Mouse (Mus musculus) forebrain, embryonic 15.5 days (tissue): ENCODE results near the gene Csrnp2. TPM values are rescaled to one million over a fixed set of nuclear protein-coding genes. Genes with fewer than 3 reads are reported as not detected.
"Not testable (repeated sequence)": the region's sequence is repeated elsewhere in the genome, so short reads cannot be mapped to it uniquely, and the experiment has no call there.

Experiments
- ATAC-seq: fragments of 200-750 bp; cut with Nextera tagmentation; replicated peaks from 2 replicates; pipeline ENCODE4 v1.8.0; 2017; ENCODE audit warnings: mild to moderate bottlenecking, moderate TSS enrichment, moderate library complexity
- H3K27ac ChIP-seq: fragments of 300-500 bp; sonication (generic); replicated peaks from 2 replicates; pipeline ENCODE4 v1.5.1; 2015; ENCODE audit warnings: mild to moderate bottlenecking, inconsistent platforms
- H3K27me3 ChIP-seq: fragments of 300-500 bp; sonication (generic); 2 replicates; pipeline ENCODE4 v1.6.1; 2015; ENCODE audit warnings: inconsistent platforms
- H3K36me3 ChIP-seq: fragments of 300-500 bp; sonication (generic); 2 replicates; pipeline ENCODE4 v1.6.1; 2015; ENCODE audit warnings: mild to moderate bottlenecking, inconsistent platforms
- H3K4me1 ChIP-seq: fragments of 300-500 bp; sonication (generic); 2 replicates; pipeline ENCODE4 v1.6.1; 2015; ENCODE audit warnings: inconsistent platforms
- H3K4me2 ChIP-seq: fragments of 300-500 bp; sonication (generic); replicated peaks from 2 replicates; pipeline ENCODE4 v1.6.1; 2015; ENCODE audit warnings: mild to moderate bottlenecking, inconsistent platforms
- H3K4me3 ChIP-seq: fragments of 300-500 bp; sonication (generic); 2 replicates; pipeline ENCODE4 v1.5.1; 2015; ENCODE audit warnings: mild to moderate bottlenecking, inconsistent platforms
- H3K9ac ChIP-seq: fragments of 300-500 bp; sonication (generic); replicated peaks from 2 replicates; pipeline ENCODE4 v1.6.1; 2015; ENCODE audit warnings: mild to moderate bottlenecking, inconsistent platforms
- H3K9me3 ChIP-seq: fragments of 300-500 bp; sonication (generic); 2 replicates; pipeline ENCODE4 v1.6.1; 2016; ENCODE audit warnings: inconsistent platforms
- WGBS: fragments of 180-500 bp; shearing (Covaris S2); methylation state at CpG from one replicate; pipeline ENCODE4 v1.1.7; 2015; ENCODE audit warnings: mixed read lengths; 5-methylcytosine and 5-hydroxymethylcytosine counted together
- polyA plus RNA-seq: library from polyadenylated mRNA; unstranded; fragments of >200 nt; fragmentation: Nextera tagmentation; extraction: Ambion mirVana; gene quantifications from 2 replicates; pipeline ENCODE4 v1.2.1, GENCODE M21; 2015

Gene Csrnp2
- polyA plus RNA-seq, 1 experiment from 2014 or later = 55.6 TPM

DNA sequence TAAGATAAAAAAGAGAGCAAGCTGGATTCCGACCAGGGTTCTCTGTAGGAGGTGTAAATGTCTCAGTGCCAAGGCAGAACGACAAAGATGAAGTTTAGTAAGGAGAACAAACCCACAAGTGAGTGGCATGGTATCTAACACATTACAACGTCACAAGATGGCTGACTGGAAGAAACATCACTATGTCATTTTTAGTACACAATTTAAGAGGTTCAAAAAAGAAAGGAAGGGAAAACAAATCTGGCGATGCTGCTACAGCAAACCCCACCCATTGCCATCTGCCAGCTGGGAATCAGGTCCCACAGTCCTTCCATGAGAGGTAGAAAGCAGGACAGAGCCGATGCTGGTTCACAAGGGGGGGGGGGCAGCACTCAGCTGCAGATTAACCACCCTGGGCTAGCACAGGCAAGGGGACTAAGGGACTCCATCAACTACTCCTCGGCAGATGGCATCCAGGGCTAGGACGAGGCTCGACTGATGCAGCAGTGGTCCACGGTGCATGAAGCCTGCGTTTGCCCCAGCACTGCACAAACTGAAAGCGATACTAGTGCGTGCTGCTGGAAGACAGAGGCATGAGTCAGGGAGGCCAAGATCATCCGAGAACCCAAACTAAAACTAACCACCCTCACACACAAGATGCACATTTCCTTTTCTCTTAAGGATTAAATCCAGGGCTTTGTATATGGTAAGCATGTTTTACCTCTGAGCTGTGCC lies 13.3 kb upstream of the Csrnp2 start:
- no peaks in the 10 kb centered on the region for H3K9me3 ChIP-seq
- H3K27me3 ChIP-seq = no peaks in the 10 kb centered on the region
- no peak for ATAC-seq
- H3K27ac ChIP-seq = no peak overlapping the region
- peaks cover 70% of the 10 kb centered on the region for H3K36me3 ChIP-seq
- no peaks in the 10 kb centered on the region for H3K4me1 ChIP-seq
- H3K4me3 ChIP-seq = no peak overlapping the region
- WGBS = 84% methylated on average over 13 of the region's 13 CpGs
- H3K4me2 ChIP-seq = no peak overlapping the region
- H3K9ac ChIP-seq = no peak overlapping the region

DNA sequence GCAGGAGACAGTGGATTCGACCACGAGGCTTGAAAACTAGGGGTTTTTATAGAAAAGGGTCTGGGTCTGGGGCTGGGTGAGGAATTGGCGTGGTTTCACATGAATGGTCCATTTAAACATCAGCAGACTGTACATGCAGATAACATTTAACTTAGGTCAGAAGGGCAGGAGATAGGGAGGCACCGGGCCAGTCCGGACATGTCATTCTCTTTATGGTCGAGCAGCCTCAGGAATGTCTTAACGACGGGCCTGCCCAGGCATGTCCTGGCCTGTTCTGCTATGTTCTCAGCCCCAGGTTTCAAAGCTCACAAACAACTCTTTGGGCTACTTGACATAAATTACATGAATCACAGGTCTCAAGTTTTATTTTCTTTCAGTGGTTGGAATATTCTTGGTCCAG lies 4.2 kb upstream of the Csrnp2 start:
- not testable (repeated sequence) for ATAC-seq, H3K9ac ChIP-seq, H3K4me1 ChIP-seq, H3K9me3 ChIP-seq, H3K27me3 ChIP-seq, H3K4me3 ChIP-seq, H3K27ac ChIP-seq, H3K4me2 ChIP-seq
- H3K36me3 ChIP-seq = peaks cover 12% of the 10 kb centered on the region
- 91% methylated on average over 8 of the region's 8 CpGs for WGBS

DNA sequence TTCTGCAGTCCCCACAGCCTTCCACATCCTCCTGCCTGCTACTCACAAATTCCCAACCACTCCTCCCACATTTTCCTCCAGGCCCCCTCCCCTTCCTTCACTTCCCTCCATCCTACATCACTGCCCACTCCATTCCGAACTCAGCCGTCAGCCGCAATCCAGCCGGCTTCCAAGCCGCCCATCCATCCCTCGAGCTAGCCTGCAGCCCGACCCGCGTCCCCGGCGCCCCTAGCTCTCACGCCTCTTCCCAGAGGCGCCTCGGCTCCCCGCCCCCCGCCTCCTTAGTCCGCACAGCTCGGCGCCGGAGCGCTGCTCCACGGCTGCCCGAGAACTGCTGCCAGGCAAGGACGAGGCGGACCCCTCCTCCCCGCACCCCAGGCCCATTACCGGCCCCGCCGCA lies 641 bp downstream of the Csrnp2 start:
- H3K9ac ChIP-seq = peak overlapping the region; percentile 93
- H3K4me2 ChIP-seq = peak overlapping the region; percentile 81
- H3K27me3 ChIP-seq = no peaks in the 10 kb centered on the region
- peak overlapping the region; percentile 97 for H3K27ac ChIP-seq
- H3K4me3 ChIP-seq = peak overlapping the region; percentile 77
- peaks cover 42% of the 10 kb centered on the region for H3K4me1 ChIP-seq
- WGBS = under 1% methylated on average over 29 of the region's 29 CpGs
- peak; percentile 89 for ATAC-seq
- H3K9me3 ChIP-seq = no peaks in the 10 kb centered on the region
- no peaks in the 10 kb centered on the region for H3K36me3 ChIP-seq

DNA sequence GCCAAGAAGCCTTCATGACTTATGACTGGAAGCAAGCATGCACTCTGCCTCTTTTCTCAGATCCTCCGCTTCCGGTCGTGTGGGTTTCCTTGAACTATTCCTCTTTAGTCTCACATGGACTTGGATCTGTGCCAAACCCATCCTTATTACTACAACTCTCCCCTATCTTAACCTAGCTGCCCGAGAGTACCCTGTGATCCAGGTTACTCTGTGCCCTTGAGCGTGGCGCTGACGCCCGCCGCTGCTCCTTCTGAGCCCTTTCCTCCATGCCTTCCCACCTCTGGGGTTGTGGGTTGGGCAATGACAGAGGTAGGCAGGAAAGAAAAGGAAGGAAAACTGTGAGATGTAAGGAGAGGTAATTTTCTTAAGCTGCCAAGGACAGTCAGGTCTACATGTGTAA lies 3.3 kb downstream of the Csrnp2 start:
- Histone ChIP-seq H3K9ac (no peak overlapping the region), H3K27ac (no peak overlapping the region), H3K9me3 (no peaks in the 10 kb centered on the region), H3K4me2 (peak overlapping the region; percentile 28), H3K27me3 (no peaks in the 10 kb centered on the region), H3K36me3 (peaks cover 21% of the 10 kb centered on the region), H3K4me3 (no peak overlapping the region), H3K4me1 (peaks cover 48% of the 10 kb centered on the region)
- ATAC-seq = no peak
- WGBS = 66% methylated on average over 9 of the region's 9 CpGs

DNA sequence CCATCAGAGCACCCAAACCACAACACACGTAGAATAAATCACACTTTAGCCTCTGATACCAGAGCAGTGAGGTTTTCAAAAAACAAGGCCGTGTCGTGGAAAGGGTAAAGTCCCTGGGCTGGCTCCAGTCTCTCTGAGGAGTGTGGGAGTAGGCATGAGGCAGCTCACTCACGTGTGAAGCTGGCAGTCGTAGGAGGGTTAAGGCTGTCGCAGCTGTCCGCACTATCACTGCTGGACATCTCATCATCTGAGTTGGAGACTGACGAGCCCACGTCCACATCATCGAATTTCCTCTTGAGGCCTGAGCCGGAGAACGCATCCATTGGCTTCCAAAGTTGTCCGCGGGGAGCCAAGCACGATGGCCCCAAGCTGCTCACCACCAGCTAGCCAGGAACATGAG lies 6.0 kb downstream of the Csrnp2 start:
- peaks cover 48% of the 10 kb centered on the region for H3K4me1 ChIP-seq
- ATAC-seq = no peak
- H3K9ac ChIP-seq = no peak overlapping the region
- no peaks in the 10 kb centered on the region for H3K27me3 ChIP-seq
- whole genome bisulfite sequencing = 90% methylated on average over 15 of the region's 15 CpGs
- H3K4me2 ChIP-seq = no peak overlapping the region
- no peaks in the 10 kb centered on the region for H3K9me3 ChIP-seq
- no peak overlapping the region for H3K27ac ChIP-seq
- H3K4me3 ChIP-seq = no peak overlapping the region
- peaks cover 47% of the 10 kb centered on the region for H3K36me3 ChIP-seq

DNA sequence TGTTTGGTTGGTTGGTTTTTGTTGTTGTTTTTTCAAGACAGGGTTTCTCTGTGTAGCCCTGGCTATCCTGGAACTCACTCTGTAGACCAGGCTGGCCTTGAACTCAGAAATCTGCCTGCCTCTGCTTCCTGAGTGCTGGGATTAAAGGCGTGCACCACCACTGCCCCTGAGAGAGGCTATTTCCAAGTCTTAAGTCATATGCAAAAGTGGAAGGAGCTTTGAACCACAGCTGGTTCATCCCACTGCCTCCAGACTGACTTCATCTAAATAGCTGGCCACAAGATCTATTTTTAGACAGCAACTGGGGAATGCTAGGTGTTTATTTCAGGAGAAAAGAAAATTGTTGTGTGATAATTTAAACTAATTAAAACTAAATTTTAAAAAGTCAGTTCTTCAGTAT lies 7.0 kb downstream of the Csrnp2 start:
- ATAC-seq, H3K9ac ChIP-seq, H3K27me3 ChIP-seq, H3K4me2 ChIP-seq, H3K4me3 ChIP-seq, H3K27ac ChIP-seq, H3K9me3 ChIP-seq: not testable (repeated sequence)
- Histone ChIP-seq H3K4me1 (peaks cover 39% of the 10 kb centered on the region), H3K36me3 (peaks cover 55% of the 10 kb centered on the region)
- 90% methylated on average over 1 of the region's 1 CpGs for WGBS

DNA sequence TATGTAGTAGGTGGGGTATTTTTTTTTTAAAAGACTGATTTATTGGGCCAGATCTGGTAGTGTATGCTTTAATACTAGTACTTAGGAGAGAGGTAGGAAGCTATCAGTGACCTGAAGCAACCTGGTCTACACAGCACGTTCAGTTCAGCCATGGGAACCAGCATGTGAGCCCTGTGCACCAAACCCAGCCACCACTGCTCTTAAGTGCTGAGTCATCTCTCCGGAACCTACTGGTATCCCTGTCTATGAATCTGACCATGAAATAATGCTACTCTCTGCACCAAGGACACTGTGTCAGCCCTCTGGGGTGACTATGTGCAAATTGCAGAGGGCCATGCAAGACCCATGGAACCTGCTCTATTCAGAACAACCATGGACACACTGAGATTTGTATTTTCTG lies 8.2 kb downstream of the Csrnp2 start:
- 83% methylated on average over 2 of the region's 2 CpGs for WGBS
- H3K4me2 ChIP-seq = no peak overlapping the region

DNA sequence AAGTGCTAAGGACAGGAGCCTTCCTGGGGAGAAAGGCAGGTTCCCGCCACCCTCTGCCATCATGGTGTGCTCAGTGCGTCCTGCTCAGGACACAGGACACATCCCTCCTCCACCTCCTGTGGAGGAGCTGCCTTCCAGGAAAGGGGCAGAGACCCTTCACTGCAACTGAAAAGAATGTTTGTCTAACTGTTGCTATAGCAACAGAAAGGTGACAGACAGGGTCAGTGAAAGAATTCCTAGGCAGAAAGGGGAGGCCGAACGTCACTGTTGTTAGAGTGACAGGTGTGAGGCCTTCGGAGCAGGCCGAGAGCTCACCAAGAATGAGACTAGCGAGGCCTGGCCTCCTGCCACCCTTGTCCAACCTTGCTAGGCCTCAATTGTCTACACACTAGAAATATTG lies 8.8 kb downstream of the Csrnp2 start:
- Histone ChIP-seq H3K9me3 (no peaks in the 10 kb centered on the region), H3K4me3 (no peak overlapping the region), H3K4me2 (no peak overlapping the region), H3K36me3 (peaks cover 73% of the 10 kb centered on the region), H3K27me3 (no peaks in the 10 kb centered on the region), H3K27ac (no peak overlapping the region), H3K9ac (no peak overlapping the region), H3K4me1 (peaks cover 21% of the 10 kb centered on the region)
- ATAC-seq = no peak
- 25% methylated on average over 7 of the region's 7 CpGs for WGBS

More for the DNA sequence above, 8.2 kb downstream of the Csrnp2 start:
- no peak overlapping the region for H3K4me3 ChIP-seq
- no peak overlapping the region for H3K27ac ChIP-seq
- H3K9me3 ChIP-seq = no peaks in the 10 kb centered on the region
- H3K9ac ChIP-seq = no peak overlapping the region
- H3K27me3 ChIP-seq = no peaks in the 10 kb centered on the region
- ATAC-seq = no peak
- peaks cover 67% of the 10 kb centered on the region for H3K36me3 ChIP-seq
- peaks cover 27% of the 10 kb centered on the region for H3K4me1 ChIP-seq

DNA sequence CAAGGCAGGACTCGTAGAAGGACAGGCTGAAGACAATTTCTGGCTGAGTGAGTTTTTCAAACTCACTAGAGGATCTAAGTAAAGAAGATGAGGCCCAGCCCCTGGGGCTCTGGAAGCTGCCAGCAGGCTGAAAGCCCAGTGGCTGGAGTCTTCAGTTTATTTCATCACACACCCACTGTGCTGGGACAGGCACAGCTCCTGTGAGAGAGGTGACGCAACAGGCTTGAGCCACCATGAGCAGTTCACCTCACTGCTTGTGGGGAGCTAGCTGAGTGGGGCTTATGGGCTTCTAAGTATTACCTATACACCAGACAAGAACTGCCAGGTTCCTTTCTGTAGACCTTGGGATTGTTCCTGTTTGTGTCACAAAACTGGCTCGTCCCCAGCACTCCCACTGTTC lies 9.7 kb downstream of the Csrnp2 start:
- Histone ChIP-seq H3K4me3 (no peak overlapping the region), H3K9ac (no peak overlapping the region), H3K9me3 (no peaks in the 10 kb centered on the region), H3K36me3 (peaks cover 82% of the 10 kb centered on the region), H3K4me2 (no peak overlapping the region), H3K27ac (no peak overlapping the region), H3K27me3 (no peaks in the 10 kb centered on the region), H3K4me1 (peaks cover 13% of the 10 kb centered on the region)
- 88% methylated on average over 3 of the region's 3 CpGs for WGBS
- no peak for ATAC-seq

DNA sequence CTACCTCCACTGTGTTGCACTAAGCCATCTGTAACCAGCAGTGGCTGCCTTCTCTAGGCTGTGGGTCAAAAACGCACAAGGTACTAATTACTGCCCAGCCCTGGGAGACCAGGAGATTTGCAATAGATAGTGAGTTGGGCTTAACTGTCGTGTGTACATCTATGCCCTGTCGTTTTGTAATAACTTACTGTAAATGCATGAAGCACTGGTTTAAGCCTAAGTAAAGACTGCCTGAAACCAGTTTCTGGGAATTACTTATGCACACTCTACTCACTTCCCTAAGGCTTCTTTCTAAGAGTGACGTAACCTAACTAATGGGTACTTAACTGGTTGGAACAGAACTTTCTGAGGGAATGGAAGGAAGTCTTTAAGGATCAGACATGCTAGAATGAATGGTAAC lies 16.4 kb downstream of the Csrnp2 start:
- no peak overlapping the region for H3K4me2 ChIP-seq
- H3K9me3 ChIP-seq = no peaks in the 10 kb centered on the region
- H3K4me3 ChIP-seq = no peak overlapping the region
- 86% methylated on average over 4 of the region's 4 CpGs for WGBS
- no peak overlapping the region for H3K27ac ChIP-seq
- peaks cover 97% of the 10 kb centered on the region for H3K36me3 ChIP-seq
- no peaks in the 10 kb centered on the region for H3K4me1 ChIP-seq
- no peak overlapping the region for H3K9ac ChIP-seq
- no peak for ATAC-seq
- no peaks in the 10 kb centered on the region for H3K27me3 ChIP-seq

DNA sequence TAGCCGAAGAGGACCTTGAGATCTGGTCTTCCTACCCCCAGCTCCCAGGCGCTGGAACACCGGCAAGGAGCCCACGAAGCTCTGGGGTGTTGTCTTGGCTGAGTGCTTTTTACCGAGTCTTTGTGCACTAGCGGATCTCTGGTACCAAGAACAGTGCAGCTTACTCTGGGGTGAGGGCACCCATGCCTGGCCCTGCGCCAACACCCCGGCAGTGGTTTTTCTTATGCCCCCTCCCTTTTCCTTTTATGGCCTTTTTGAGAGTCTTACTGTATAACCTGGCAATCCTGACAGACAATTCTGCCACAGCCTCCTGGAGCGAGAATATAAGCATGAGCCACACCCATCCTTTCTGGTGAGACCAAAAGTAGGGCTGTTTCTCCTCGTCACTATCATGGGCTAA lies 16.9 kb downstream of the Csrnp2 start:
- WGBS = 81% methylated on average over 10 of the region's 10 CpGs
- Histone ChIP-seq H3K9me3 (no peaks in the 10 kb centered on the region), H3K4me2 (no peak overlapping the region), H3K27me3 (no peaks in the 10 kb centered on the region), H3K27ac (no peak overlapping the region), H3K9ac (no peak overlapping the region), H3K4me3 (no peak overlapping the region), H3K36me3 (peaks cover 95% of the 10 kb centered on the region), H3K4me1 (no peaks in the 10 kb centered on the region)
- no peak for ATAC-seq

DNA sequence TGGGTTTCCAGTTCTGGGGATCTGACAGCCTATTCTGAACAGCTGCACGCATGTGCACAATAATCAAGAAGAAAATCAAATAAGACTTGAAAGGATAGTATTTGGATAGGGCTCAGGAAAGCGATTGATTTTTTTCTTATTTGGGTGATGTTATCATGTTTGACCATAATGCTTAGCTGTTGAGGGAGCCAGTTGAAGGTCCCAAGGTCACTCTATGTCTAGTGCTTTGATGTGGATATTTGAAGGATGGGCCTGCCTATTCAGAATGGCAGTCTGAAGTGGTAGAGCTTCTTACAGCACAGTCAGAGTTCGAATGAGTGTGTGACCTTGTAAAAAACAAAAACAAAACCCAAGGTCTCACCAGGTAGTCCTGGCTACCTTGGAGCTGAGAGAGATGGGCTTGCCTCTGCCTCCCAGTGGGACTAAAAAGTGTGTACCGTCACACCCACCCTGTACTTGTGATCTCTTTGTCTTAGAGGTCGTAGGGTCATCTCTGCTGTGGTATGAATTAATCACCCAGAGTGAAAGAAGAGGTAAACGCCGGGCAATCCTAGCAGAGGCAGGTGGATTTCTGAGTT lies 21.3 kb downstream of the Csrnp2 start:
- ATAC-seq = no peak
- H3K27me3 ChIP-seq = no peaks in the 10 kb centered on the region
- H3K4me1 ChIP-seq = peaks cover 17% of the 10 kb centered on the region
- H3K9me3 ChIP-seq = no peaks in the 10 kb centered on the region
- no peak overlapping the region for H3K4me3 ChIP-seq
- no peak overlapping the region for H3K9ac ChIP-seq
- H3K36me3 ChIP-seq = peaks cover 73% of the 10 kb centered on the region
- no peak overlapping the region for H3K4me2 ChIP-seq
- 85% methylated on average over 7 of the region's 7 CpGs for WGBS
- no peak overlapping the region for H3K27ac ChIP-seq

DNA sequence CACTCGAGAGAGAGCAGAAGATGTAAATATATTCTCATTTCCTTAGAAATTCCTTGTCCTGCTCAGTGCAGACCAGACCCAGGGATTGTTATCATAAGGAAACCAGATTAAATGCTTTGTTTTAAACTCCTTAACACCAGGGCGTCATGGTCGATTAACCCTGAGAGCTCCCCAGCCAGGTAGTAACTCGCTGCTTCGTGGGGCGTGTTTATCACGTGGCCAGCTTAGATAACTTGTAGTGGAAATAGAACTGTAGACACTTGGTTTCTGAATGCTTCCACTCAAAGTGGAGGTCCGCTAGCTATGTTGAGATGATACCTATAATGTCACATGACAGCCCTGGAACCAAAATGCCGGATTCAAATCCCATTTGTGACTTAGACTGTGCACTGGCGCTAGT lies 25.3 kb downstream of the Csrnp2 start:
- no peak for ATAC-seq
- H3K36me3 ChIP-seq = peaks cover 34% of the 10 kb centered on the region

More for the DNA sequence above, 25.3 kb downstream of the Csrnp2 start:
- no peaks in the 10 kb centered on the region for H3K27me3 ChIP-seq
- 0 out of 2 replicates have a peak overlapping the region, but pooled peaks have one; percentile 87 for H3K9ac ChIP-seq
- H3K4me1 ChIP-seq = peaks cover 34% of the 10 kb centered on the region
- no peak overlapping the region for H3K27ac ChIP-seq
- H3K9me3 ChIP-seq = no peaks in the 10 kb centered on the region
- peak overlapping the region; percentile 85 for H3K4me3 ChIP-seq
- WGBS = 69% methylated on average over 10 of the region's 10 CpGs
- peak overlapping the region; percentile 84 for H3K4me2 ChIP-seq
